Mouse (Mus musculus): ENCODE results near the gene Trim66. TPM values are rescaled to one million over a fixed set of nuclear protein-coding genes. Genes with fewer than 3 reads are reported as not detected.

The Trim66 gene
- polyA plus RNA-seq, 1 experiment, result 5.7 TPM

GRCm38 (mm10) chr7:109438781-109439591, 68.9 kb downstream of the Trim66 start, which contains the start of gene Stk33:
Gene Stk33, minus strand, starts transcription at chr7:109439081.
- Histone ChIP-seq H3K4me3 (replicated peaks; ENCODE audit: control insufficient read depth, low read depth, low read length) (no peak within 1 kb of the TSS), H3K27ac (ENCODE audit: control insufficient read depth, insufficient read depth, low read depth, low read length, poor library complexity) (no peak within 1 kb of the TSS), H3K4me1 (ENCODE audit: control insufficient read depth, insufficient read depth, low read length) (no peaks in the 10 kb centered on the region)
- no peak for TF ChIP-seq CTCF (IDR thresholded peaks at IDR 0.05; ENCODE audit: control insufficient read depth, insufficient read depth, low read length)
- no peak for TF ChIP-seq POLR2A (IDR thresholded peaks at IDR 0.05; ENCODE audit: borderline replicate concordance, control insufficient read depth, low read depth, low read length)
- WGBS, result 4% methylated on average over 62 of the region's 62 CpGs

GRCm38 (mm10) chr7:109424422-109425159, 83.3 kb downstream of the Trim66 start:
- Histone ChIP-seq H3K4me1 (ENCODE audit: control insufficient read depth, insufficient read depth, low read length) (no peaks in the 10 kb centered on the region), H3K27ac (ENCODE audit: control insufficient read depth, insufficient read depth, low read depth, low read length, poor library complexity) (no peak overlapping the region), H3K4me3 (replicated peaks; ENCODE audit: control insufficient read depth, low read depth, low read length) (no peak overlapping the region)
- TF ChIP-seq CTCF (IDR thresholded peaks at IDR 0.05; ENCODE audit: control insufficient read depth, insufficient read depth, low read length), result no peak
- TF ChIP-seq POLR2A (IDR thresholded peaks at IDR 0.05; ENCODE audit: borderline replicate concordance, control insufficient read depth, low read depth, low read length), result no peak
- WGBS, result 53% methylated on average over 3 of the region's 3 CpGs

GRCm38 (mm10) chr7:109422803-109423202, 85.1 kb downstream of the Trim66 start:
- no peak overlapping the region for H3K4me3 ChIP-seq (replicated peaks; ENCODE audit: control insufficient read depth, low read depth, low read length)
- no peak overlapping the region for H3K27ac ChIP-seq (ENCODE audit: control insufficient read depth, insufficient read depth, low read depth, low read length, poor library complexity)
- TF ChIP-seq CTCF (IDR thresholded peaks at IDR 0.05; ENCODE audit: control insufficient read depth, insufficient read depth, low read length), result no peak
- no peak for TF ChIP-seq POLR2A (IDR thresholded peaks at IDR 0.05; ENCODE audit: borderline replicate concordance, control insufficient read depth, low read depth, low read length)
- no peaks in the 10 kb centered on the region for H3K4me1 ChIP-seq (ENCODE audit: control insufficient read depth, insufficient read depth, low read length)
- WGBS, result 76% methylated on average over 8 of the region's 8 CpGs

GRCm38 (mm10) chr7:109405491-109405890, 102.4 kb downstream of the Trim66 start:
- WGBS, result 71% methylated on average over 7 of the region's 7 CpGs
- no peak overlapping the region for H3K4me3 ChIP-seq (replicated peaks; ENCODE audit: control insufficient read depth, low read depth, low read length)
- TF ChIP-seq CTCF (IDR thresholded peaks at IDR 0.05; ENCODE audit: control insufficient read depth, insufficient read depth, low read length) (no peak), POLR2A (IDR thresholded peaks at IDR 0.05; ENCODE audit: borderline replicate concordance, control insufficient read depth, low read depth, low read length) (no peak)
- H3K4me1 ChIP-seq (ENCODE audit: control insufficient read depth, insufficient read depth, low read length), result no peaks in the 10 kb centered on the region
- no peak overlapping the region for H3K27ac ChIP-seq (ENCODE audit: control insufficient read depth, insufficient read depth, low read depth, low read length, poor library complexity)

- no peak for TF ChIP-seq CTCF (IDR thresholded peaks at IDR 0.05; ENCODE audit: control insufficient read depth, insufficient read depth, low read length)
- TF ChIP-seq POLR2A (IDR thresholded peaks at IDR 0.05; ENCODE audit: borderline replicate concordance, control insufficient read depth, low read depth, low read length), result no peak
- H3K4me1 ChIP-seq (ENCODE audit: control insufficient read depth, insufficient read depth, low read length), result no peaks in the 10 kb centered on the region; the same call in 1 of the 2 replicates
- H3K27ac ChIP-seq (ENCODE audit: control insufficient read depth, insufficient read depth, low read depth, low read length, poor library complexity), result no peak overlapping the region
- WGBS, result 54% methylated on average over 3 of the region's 3 CpGs
- H3K4me3 ChIP-seq (replicated peaks; ENCODE audit: control insufficient read depth, low read depth, low read length), result no peak overlapping the region
These were observed 108.6 kb downstream of the Trim66 start for GRCm38 (mm10) chr7:109399299-109399698.

Other genes with a start within 250 kb of the Trim66 start
- not detected in 2 replicates for gene Stk33, start 69.1 kb downstream of the Trim66 start, polyA plus RNA-seq (2011; ENCODE audit: insufficient read depth, insufficient read length, low replicate concordance, missing spikeins)
- 394 and 562 TPM in 2 replicates for gene Rpl27a, start 11.0 kb upstream of the Trim66 start, polyA plus RNA-seq (2011; ENCODE audit: insufficient read depth, insufficient read length, low replicate concordance, missing spikeins)
- gene St5, start 195.5 kb upstream of the Trim66 start, polyA plus RNA-seq (2011; ENCODE audit: insufficient read depth, insufficient read length, low replicate concordance, missing spikeins), result 29.9 and 46.2 TPM in 2 replicates
- 22.7 and 23.1 TPM in 2 replicates for gene Akip1, start 195.6 kb upstream of the Trim66 start, polyA plus RNA-seq (2011; ENCODE audit: insufficient read depth, insufficient read length, low replicate concordance, missing spikeins)
- gene BC051019, start 215.7 kb upstream of the Trim66 start, polyA plus RNA-seq (2011; ENCODE audit: insufficient read depth, insufficient read length, low replicate concordance, missing spikeins), result not detected in 2 replicates
- gene Ascl3, start 223.6 kb upstream of the Trim66 start, polyA plus RNA-seq (2011; ENCODE audit: insufficient read depth, insufficient read length, low replicate concordance, missing spikeins), result not detected in 2 replicates
- gene Tmem9b, start 244.7 kb upstream of the Trim66 start, polyA plus RNA-seq (2011; ENCODE audit: insufficient read depth, insufficient read length, low replicate concordance, missing spikeins), result 20.4 and 22.5 TPM in 2 replicates

All from bone marrow, adult 2 months (tissue).